Mouse (Mus musculus): ENCODE measurements around the gene Bicra.

GRCm38 (mm10) chr7:15954436-15954835 is 93.3 kb downstream of the Bicra start:
- TF ChIP-seq CTCF (IDR thresholded peaks at IDR 0.05; ENCODE audit: insufficient read depth, low read length) (no peak), POLR2A (IDR thresholded peaks at IDR 0.05; ENCODE audit: borderline replicate concordance, extremely low read depth, low read depth, low read length) (no peak)

Measured in lung, adult 2 months (tissue).